Mouse (Mus musculus) forebrain, embryonic 16.5 days (tissue): ENCODE measurements around the gene Enho. TPM values are rescaled to one million over a fixed set of nuclear protein-coding genes. Genes with fewer than 3 reads are reported as not detected.
"Not testable (repeated sequence)": the region's sequence is repeated elsewhere in the genome, so short reads cannot be mapped to it uniquely, and the experiment has no call there.

Experiments used
- ATAC-seq: fragments of 200-750 bp; cut with Nextera tagmentation; 2 replicates; pipeline ENCODE4 v1.8.0; 2017; ENCODE audit warnings: mild to moderate bottlenecking, moderate library complexity
- H3K27ac ChIP-seq: fragments of 300-500 bp; sonication (generic); 2 replicates; pipeline ENCODE4 v1.5.1; 2014; ENCODE audit warnings: low read length, control low read depth
- H3K27me3 ChIP-seq: fragments of 300-500 bp; sonication (generic); replicated peaks from 2 replicates; pipeline ENCODE4 v1.6.1; 2014; ENCODE audit warnings: low read length; ENCODE audit not compliant: control insufficient read depth, insufficient read depth
- H3K36me3 ChIP-seq: fragments of 300-500 bp; sonication (generic); 2 replicates; pipeline ENCODE4 v1.6.1; 2014; ENCODE audit not compliant: control insufficient read depth, insufficient read depth
- H3K4me1 ChIP-seq: fragments of 300-500 bp; sonication (generic); replicated peaks from 2 replicates; pipeline ENCODE4 v1.6.1; 2014; ENCODE audit warnings: low read length; ENCODE audit not compliant: control insufficient read depth, insufficient read depth
- H3K4me2 ChIP-seq: fragments of 300-500 bp; sonication (generic); 2 replicates; pipeline ENCODE4 v1.6.1; 2014; ENCODE audit warnings: mild to moderate bottlenecking, low read length, control low read depth
- H3K4me3 ChIP-seq: fragments of 300-500 bp; sonication (generic); replicated peaks from 2 replicates; pipeline ENCODE4 v1.5.1; 2014; ENCODE audit warnings: mild to moderate bottlenecking, low read length, control low read depth
- H3K9ac ChIP-seq: fragments of 300-500 bp; sonication (generic); replicated peaks from 2 replicates; pipeline ENCODE4 v1.6.1; 2014; ENCODE audit warnings: low read depth, low read length, control low read depth
- H3K9me3 ChIP-seq: fragments of 300-500 bp; sonication (generic); 2 replicates; pipeline ENCODE4 v1.6.1; 2016; ENCODE audit warnings: low read length; ENCODE audit not compliant: control insufficient read depth
- WGBS: fragments of 180-500 bp; shearing (Covaris S2); extraction: QIAGEN DNeasy Blood & Tissue Kit; methylation state at CpG from one replicate; pipeline ENCODE4 v1.1.7; 2014; 5-methylcytosine and 5-hydroxymethylcytosine counted together
- polyA plus RNA-seq: library from polyadenylated mRNA; unstranded; fragments of >200 nt; fragmentation: Nextera tagmentation; extraction: Ambion mirVana; gene quantifications from 2 replicates; pipeline ENCODE4 v1.2.1, GENCODE M21; 2015

The Enho gene
- polyA plus RNA-seq, result 51.5 and 68.4 TPM in 2 replicates

DNA sequence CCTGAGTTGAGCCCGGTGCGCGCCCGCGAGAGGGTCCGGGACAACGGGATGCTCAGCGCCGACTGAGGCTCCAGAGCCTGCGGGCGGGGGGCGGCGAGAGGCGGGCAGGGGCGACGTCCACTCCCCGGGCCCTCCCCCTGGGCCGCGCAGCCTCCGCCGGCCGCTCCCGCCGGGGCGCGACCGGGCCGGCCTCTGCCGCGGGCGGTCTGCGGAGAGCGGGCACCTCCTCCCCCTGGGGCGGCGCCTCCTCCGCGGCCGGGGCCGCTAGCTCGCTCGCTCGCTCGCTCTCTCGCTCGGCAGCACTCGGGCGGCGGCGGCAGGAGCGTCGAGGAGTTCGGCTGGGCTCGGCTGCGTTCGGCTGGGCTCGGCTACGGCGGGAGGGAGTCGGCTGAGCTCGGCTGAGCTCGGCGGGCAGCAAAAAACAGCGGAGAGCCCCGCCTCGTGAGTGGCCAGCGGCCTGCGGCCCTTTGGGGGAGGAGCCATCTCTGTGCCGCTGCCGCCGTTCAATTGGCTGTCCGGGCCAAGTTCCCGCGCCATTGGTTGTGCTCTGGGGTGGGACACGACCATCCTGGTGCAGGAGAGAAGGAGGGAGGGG is at the start of gene Enho:
Gene Enho, minus strand, starts transcription at position 412 of the 595 bp plus-strand sequence.
- no peaks in the 10 kb centered on the region for H3K9me3 ChIP-seq
- peak; percentile 92 for ATAC-seq
- H3K4me1 ChIP-seq, result peaks cover 28% of the 10 kb centered on the region
- H3K4me3 ChIP-seq, result peak within 1 kb of the TSS; percentile 71
- no peaks in the 10 kb centered on the region for H3K36me3 ChIP-seq
- peak within 1 kb of the TSS; percentile 94 for H3K9ac ChIP-seq
- H3K4me2 ChIP-seq, result peak within 1 kb of the TSS; percentile 81
- under 1% methylated on average over 50 of the region's 74 CpGs for WGBS
- no peaks in the 10 kb centered on the region for H3K27me3 ChIP-seq
- peak within 1 kb of the TSS; percentile 85 for H3K27ac ChIP-seq

DNA sequence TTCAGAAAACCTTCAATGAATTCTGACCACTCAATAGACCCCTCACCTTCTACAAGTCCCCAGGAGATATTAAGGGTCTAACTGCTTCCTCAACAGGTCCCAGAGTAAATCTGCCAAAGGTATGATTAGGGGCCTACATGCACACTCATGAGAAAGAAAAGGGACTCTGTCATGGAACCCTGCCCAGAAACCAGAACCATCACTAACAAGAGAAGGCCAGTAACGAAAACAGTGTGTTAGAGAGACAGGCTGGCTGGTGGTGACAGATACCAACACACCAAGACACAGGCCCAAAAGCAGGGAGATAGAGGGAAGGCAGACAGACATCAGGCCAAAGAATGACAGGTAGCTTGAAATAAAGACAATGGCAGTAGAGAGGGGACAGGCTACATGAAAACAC is 48.4 kb upstream of the Enho start:
- 16% methylated on average over 1 of the region's 1 CpGs for whole genome bisulfite sequencing
- H3K4me3 ChIP-seq, H3K4me2 ChIP-seq, H3K27ac ChIP-seq, H3K27me3 ChIP-seq, H3K9me3 ChIP-seq, H3K36me3 ChIP-seq, H3K4me1 ChIP-seq, ATAC-seq, H3K9ac ChIP-seq: not testable (repeated sequence)

DNA sequence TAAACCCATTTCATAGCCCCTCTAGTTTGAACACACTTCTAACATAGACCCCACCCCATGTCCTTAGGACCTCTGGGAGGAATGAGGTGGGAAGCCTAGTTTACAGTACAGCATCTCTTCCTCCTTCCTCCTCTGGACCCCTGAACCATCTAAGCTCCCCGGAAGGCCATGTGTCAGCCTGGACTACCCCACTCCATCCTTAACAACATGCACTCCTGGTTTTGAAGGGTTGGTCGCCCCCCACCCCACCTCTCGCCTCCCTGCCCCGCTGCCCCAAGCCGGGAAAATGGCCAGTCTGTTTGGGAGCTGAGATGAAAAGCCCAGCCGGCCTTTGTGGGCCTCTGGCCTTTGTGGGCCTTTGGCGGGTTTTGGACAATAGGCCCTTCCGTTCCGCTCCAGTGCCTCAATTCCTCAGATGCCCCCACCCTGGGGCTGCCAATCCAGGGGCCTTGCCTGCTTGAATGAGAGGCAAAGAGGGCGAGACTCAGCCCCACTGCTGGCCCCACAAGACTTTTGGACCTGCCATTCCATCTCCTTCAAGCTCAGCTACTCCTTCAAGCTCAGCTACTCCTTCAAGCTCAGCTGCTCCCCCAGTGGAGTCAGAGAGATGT is 45.9 kb upstream of the Enho start:
- H3K4me2 ChIP-seq, H3K9ac ChIP-seq, H3K4me3 ChIP-seq, H3K36me3 ChIP-seq, H3K27ac ChIP-seq, H3K27me3 ChIP-seq, H3K9me3 ChIP-seq: not testable (repeated sequence)
- H3K4me1 ChIP-seq, result peaks cover 23% of the 10 kb centered on the region
- ATAC-seq, result peak; percentile 13
- 11% methylated on average over 9 of the region's 10 CpGs for WGBS

DNA sequence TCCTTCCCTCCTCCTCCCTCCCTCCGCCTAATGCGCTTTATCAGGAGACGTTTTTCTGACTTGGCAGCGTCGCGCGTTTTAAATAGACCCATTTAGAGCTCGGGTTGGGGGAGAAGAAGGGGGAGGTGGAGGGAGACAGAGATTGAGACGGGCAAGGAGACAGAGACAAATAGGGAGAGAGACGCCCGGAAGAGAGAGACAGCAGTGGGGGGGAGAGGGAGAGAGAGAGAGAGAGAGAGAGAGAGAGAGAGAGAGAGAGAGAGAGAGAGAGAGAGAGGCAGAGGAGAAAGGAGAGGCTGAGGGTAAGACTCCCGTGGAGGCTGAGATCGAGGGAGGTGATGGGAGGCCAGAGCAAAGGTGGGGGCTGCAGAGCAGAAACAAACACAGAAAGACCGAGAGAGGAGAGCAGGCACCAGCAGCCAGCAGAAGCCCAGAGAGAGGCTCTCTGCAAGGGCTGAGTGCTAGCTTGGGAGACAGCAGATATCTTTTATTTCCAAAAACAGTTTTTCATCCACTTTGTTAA is 44.9 kb upstream of the Enho start:
- H3K36me3 ChIP-seq, H3K9ac ChIP-seq, H3K27me3 ChIP-seq, H3K4me3 ChIP-seq, H3K4me2 ChIP-seq, H3K9me3 ChIP-seq: not testable (repeated sequence)
- Histone ChIP-seq H3K27ac (peak overlapping the region; percentile 44; the same call in 1 of the 2 replicates), H3K4me1 (peaks cover 32% of the 10 kb centered on the region)
- WGBS, result under 1% methylated on average over 14 of the region's 14 CpGs
- ATAC-seq, result peak; percentile 16

DNA sequence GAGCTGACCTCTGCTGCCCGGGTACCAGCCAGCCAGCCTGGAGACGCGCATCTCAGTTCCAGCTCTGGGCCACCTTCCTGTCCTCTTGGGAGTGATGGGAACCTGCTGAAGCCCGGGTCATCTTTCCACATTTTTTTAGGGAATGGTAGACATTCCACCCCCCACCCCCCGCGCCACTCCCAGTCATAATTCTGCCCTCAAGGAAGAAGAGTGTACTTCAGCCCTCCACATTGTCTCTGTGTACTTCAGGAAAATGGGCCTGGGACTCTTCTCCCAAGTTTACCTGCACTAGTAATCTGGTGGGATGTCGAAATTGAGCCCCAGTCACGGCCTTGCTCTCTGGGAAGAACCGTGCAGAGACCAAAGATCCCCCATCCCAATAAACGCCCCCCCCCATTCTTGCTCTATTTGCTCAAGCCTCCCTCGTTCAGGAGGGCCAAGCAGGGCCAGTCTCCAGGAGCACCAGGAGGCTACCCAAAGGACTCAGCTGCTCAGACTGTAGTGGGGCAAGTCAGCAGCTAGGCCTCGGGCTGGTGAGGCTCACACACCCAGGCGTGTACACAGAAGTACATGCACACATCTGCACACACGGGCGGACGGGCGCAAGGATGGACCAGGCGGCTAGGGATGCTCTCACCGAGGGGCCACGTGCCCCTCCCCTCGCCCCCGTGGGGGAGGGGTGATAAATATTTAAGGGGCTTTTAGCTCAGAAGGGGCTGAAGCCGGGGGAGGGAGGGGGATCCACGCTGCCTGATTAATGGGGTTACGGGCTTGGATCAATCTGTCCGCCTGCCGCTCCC is 44.2 kb upstream of the Enho start:
- not testable (repeated sequence) for H3K9me3 ChIP-seq, H3K36me3 ChIP-seq, H3K27me3 ChIP-seq, H3K9ac ChIP-seq
- 0 out of 2 replicates have a peak overlapping the region, but pooled peaks have one; percentile 6 for H3K4me3 ChIP-seq
- peak; percentile 15 for ATAC-seq
- 4% methylated on average over 18 of the region's 27 CpGs for WGBS
- H3K27ac ChIP-seq, result peak overlapping the region; percentile 73
- H3K4me1 ChIP-seq, result peaks cover 38% of the 10 kb centered on the region
- H3K4me2 ChIP-seq, result peak overlapping the region; percentile 26

DNA sequence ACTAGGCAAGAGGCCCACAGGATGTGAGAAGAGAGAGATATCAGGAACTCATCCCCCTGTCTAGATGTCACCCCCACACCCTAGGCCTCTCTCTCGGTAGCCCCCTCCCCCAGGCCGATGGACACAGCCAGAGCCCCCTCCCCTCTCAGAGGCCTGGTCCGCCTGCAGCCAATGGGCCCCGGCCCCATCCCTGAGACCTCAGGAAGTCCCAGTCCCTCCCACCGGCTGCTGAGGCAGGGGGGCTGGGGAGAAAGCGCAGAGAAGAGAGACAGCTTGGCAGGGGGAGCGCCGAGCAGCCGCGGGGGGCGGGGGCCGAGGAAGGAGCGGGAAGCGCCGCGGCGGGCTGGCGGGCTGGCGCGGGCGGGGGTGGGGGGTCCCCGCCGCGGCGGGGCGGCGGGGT is 43.2 kb upstream of the Enho start:
- no CpG with 5 or more reads among the region's 27 CpGs for WGBS

DNA sequence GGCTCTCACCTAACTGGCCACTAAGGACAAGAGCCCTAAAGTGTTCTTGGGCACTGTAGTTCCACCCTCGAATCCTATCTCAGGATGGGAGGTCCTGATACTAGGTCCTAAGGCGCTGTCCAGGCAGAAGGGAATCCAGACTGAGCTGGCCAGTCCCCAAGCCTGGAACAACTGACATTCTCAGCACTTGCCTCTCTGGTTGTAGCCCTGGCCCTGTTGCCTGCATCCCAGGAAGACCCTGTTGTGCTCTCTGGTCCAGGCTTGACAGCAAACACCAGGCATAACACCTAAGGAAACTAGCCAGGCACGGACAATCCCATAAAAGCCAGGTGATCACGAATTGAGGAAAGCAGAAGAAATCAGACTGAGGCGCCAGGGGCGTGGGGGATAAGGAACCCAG is 42.7 kb upstream of the Enho start:
- Histone ChIP-seq H3K9ac (peak overlapping the region; percentile 32), H3K4me1 (peaks cover 48% of the 10 kb centered on the region)
- no peak for ATAC-seq

More for the DNA sequence above, 43.2 kb upstream of the Enho start:
- not testable (repeated sequence) for H3K9me3 ChIP-seq, H3K36me3 ChIP-seq, H3K4me3 ChIP-seq, H3K27me3 ChIP-seq, H3K9ac ChIP-seq, H3K27ac ChIP-seq
- ATAC-seq, result peak; percentile 47
- Histone ChIP-seq H3K4me2 (peak overlapping the region; percentile 34; the same call in 1 of the 2 replicates), H3K4me1 (peaks cover 43% of the 10 kb centered on the region)

DNA sequence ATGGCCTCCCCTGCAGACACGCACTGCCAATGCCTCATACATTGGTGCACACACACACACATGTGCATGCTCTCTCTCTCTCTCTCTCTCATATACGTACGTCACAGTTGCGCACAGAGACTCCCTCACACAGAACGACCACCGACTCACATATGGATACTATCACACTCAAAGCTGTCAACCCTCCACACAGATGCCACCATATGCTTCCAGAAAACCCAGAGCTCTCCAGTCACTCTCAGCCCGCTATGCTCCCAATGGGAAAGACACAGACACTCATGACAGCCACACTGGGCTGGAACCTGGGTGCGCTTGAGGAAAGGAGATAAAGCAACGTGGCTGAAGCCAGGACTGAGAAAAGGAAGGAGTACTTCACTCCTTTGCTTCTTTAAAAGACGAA is 41.8 kb upstream of the Enho start:
- 51% methylated on average over 10 of the region's 10 CpGs for WGBS
- H3K27ac ChIP-seq, result peak overlapping the region; percentile 52; the same call in 1 of the 2 replicates
- H3K4me2 ChIP-seq, result no peak overlapping the region
- no peak overlapping the region for H3K4me3 ChIP-seq
- peak; percentile 29 for ATAC-seq
- no peaks in the 10 kb centered on the region for H3K36me3 ChIP-seq
- no peaks in the 10 kb centered on the region for H3K27me3 ChIP-seq
- no peaks in the 10 kb centered on the region for H3K9me3 ChIP-seq
- H3K4me1 ChIP-seq, result peaks cover 57% of the 10 kb centered on the region
- H3K9ac ChIP-seq, result no peak overlapping the region

More for the DNA sequence above, 42.7 kb upstream of the Enho start:
- Histone ChIP-seq H3K36me3 (no peaks in the 10 kb centered on the region), H3K4me3 (no peak overlapping the region), H3K9me3 (no peaks in the 10 kb centered on the region), H3K27me3 (no peaks in the 10 kb centered on the region), H3K27ac (peak overlapping the region; percentile 52; the same call in 1 of the 2 replicates), H3K4me2 (peak overlapping the region; percentile 10; the same call in 1 of the 2 replicates)
- WGBS, result 23% methylated on average over 6 of the region's 6 CpGs

DNA sequence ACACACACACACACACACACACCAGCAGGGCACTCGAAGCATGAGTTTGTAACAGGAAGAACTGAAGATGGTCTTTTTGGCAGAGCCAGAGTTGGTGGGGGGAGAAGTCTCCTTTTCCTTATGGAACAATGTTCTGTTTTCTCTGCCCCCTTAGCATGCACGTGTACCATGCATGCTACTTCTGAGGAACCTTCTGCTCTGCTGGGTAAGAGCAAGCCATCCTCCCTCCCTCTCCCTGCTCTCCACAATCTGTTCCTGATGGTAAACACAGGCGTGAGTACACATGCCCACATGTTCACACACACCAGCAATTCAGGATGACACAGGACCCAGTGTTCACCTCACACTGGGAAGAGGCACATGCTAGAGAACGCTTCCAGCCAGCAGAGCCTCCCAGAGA is 41.1 kb upstream of the Enho start:
- ATAC-seq, result no peak
- H3K36me3 ChIP-seq, result no peaks in the 10 kb centered on the region
- H3K4me3 ChIP-seq, result no peak overlapping the region
- 34% methylated on average over 4 of the region's 4 CpGs for WGBS
- H3K9ac ChIP-seq, result no peak overlapping the region
- no peak overlapping the region for H3K27ac ChIP-seq
- peaks cover 65% of the 10 kb centered on the region for H3K4me1 ChIP-seq
- H3K9me3 ChIP-seq, result no peaks in the 10 kb centered on the region
- no peaks in the 10 kb centered on the region for H3K27me3 ChIP-seq
- H3K4me2 ChIP-seq, result no peak overlapping the region
